Mouse (Mus musculus): ENCODE data around the gene Gm28035. TPM values are rescaled to one million over a fixed set of nuclear protein-coding genes. Genes with fewer than 3 reads are reported as not detected.

Gm28035 gene
- total RNA-seq, 2 experiments from 2014 or later, result 9.2 to 11.1 TPM

GRCm38 (mm10) chr2:30238906-30239465, 1.4 kb upstream of the Gm28035 start:
- no peak for DNase-seq

DNA sequence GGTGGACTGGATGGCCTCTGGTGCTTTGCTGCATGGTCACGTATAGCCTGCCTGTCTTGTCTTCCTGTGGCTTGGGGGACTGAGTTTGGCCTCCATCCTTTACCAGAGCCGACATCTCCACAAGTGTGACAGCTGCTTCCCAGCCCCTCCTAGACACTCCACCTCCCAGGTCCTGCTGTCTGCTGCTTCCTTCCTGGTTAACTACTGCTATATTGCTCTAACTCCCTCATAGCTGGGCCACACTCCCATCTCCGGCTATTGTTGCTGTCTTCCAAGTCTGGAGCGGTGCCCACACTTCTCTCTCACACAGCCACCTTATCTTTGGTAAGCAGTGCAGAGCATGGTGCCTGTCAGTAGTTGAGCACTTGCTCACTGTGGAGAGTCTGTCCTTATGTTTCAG, 590 bp upstream of the Gm28035 start:
- DNase-seq, result no peak

DNA sequence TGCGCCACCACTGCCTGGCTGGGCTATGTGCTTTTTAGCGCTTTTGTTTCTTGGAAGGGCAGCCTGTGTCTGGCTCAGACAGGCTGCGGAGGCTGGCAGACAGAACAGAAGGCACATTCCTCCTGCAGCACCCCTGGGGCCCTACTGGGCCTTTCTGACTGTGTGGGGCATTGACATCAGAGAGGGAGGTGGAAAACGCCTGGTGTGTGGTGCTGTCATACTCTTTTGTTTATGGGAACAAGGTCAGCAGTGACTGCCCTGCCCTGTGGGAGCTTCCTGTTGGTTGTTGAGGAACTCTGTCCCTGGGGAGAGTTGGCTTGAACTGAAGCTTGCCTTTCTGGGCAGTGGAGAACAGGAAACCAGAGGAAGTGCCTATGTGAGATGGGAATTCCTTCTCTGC, 2.1 kb downstream of the Gm28035 start:
- peak in 1 of 2 experiments; percentile 46 for DNase-seq

- no peak for DNase-seq
These were observed 3.0 kb downstream of the Gm28035 start for GRCm38 (mm10) chr2:30243391-30243790.

DNA sequence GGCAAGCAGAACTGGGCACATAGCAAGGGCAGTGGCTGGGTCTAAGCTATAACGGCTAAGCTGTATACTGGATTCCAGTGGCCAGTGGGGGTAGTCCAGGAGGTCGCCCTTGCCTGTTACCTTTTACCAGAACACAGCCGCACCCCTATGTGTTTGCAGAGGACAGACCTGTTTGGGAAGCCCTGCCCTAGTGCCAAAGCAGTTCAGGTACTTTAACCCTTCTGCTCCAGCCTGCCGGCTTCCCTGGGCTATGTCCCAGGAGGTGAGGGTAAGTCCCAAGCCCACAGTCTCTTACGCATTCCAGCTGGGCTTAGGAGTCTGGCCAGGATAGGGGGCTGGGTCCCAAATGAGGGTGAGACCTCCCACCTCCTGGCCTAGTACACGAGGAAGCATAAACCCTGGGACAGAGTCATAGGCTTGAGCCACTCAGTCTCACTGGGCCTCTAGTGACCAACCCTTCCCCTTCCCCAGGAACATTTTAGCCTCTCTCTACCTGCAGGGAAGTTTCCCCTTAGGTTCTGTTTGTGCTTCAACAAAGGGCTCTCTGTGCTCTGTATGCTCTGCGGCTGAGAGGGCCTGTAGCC, 4.3 kb downstream of the Gm28035 start:
- DNase-seq, result no peak

- no peak for DNase-seq
These were observed 6.7 kb downstream of the Gm28035 start for GRCm38 (mm10) chr2:30247036-30247435.

DNA sequence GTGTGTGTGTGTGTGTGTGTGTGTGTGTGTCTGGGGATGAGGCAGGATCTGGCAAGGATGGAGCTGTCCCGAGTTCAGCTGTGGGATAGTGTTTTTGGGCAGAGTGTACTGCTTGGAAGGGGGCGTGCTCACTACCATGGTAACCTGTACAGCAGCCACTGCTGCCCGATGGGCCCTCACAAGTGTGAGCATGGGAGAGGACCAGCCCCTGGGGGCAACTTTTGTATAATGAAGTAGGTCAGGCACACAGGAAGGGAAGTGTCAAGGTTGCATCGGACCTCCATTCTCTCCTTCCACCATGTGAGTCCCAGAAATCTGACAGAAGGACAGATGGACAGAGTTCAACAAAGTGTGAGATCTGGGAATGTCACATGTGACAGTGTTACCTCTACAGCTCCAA, 7.3 kb downstream of the Gm28035 start:
- DNase-seq, result no peak

GRCm38 (mm10) chr2:30249182-30249581, 8.8 kb downstream of the Gm28035 start:
- no peak for DNase-seq

- DNase-seq, result no peak
These were observed 10.1 kb downstream of the Gm28035 start for GRCm38 (mm10) chr2:30250166-30251128.

DNA sequence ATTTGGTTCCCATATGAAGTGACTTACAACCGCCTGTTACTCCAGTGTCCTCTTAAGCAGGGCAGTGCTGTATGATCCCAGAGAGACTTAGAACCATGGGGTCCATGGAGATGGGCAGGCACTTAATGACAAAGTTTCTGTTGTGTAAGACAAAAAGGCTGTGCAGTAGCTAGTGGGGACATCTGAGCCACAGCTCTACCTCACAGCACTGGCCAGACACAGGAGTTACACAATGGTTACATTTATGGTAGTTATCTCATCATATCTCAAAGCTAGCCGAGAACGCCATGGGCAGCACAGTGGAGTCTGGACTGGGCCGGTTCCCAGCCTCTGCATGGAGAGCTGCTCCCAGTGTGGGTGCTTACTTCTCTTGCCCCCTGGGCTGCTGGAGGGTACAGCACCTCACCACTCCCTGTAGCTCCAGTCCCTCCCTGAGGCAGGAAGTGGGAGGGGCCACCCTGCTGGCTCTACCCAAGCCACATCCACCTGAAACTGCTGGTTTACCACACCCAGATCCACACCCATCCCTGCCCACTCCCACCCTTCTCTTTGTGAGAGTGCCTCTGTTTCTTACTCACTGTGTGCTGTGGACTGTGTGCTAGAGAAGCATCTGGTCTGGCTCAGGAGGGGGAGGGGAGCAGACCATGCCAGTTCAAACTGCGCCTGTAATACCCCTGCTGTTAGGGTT, 11.2 kb downstream of the Gm28035 start:
- DNase-seq, result no peak

DNA sequence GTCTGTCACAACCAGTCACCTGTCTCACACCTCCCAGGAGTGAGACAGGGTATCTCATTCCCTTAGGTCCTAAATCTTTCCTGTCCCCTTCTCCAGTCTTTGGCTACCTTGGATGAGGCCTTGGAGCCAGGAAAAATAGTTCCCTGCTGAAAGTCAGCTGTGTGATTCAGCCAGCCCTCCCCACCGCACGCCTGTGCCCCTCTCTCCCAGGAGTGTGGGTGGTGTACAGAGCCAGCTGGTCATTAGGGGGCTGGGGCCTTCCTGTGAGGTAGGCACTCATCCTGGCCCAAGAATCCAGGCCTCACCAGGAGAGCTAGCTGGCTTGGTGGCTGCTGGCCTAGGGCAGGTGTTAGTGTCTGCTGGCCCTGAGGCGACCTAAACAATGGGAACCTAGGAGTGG, 12.2 kb downstream of the Gm28035 start:
- no peak for DNase-seq

DNA sequence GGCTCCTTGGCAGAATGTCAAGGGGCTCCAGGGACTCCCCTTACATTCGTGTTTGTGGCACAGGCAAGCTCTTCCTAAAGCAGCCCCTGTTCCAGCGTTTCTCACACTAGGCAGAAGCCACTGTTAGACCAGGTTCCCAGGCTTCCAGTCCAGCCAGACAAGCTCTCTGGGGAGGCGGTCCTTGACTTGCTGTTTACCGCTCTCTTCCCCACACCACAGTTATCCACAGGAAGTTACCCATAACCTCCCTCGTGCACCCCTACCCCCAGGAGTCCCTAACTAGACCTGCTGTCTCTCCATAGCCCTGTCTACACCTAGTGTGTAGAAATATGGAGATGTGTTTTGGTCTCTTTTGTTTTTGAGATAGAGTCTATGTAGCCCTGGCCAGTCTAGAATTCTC, 13.4 kb downstream of the Gm28035 start:
- no peak for DNase-seq

DNA sequence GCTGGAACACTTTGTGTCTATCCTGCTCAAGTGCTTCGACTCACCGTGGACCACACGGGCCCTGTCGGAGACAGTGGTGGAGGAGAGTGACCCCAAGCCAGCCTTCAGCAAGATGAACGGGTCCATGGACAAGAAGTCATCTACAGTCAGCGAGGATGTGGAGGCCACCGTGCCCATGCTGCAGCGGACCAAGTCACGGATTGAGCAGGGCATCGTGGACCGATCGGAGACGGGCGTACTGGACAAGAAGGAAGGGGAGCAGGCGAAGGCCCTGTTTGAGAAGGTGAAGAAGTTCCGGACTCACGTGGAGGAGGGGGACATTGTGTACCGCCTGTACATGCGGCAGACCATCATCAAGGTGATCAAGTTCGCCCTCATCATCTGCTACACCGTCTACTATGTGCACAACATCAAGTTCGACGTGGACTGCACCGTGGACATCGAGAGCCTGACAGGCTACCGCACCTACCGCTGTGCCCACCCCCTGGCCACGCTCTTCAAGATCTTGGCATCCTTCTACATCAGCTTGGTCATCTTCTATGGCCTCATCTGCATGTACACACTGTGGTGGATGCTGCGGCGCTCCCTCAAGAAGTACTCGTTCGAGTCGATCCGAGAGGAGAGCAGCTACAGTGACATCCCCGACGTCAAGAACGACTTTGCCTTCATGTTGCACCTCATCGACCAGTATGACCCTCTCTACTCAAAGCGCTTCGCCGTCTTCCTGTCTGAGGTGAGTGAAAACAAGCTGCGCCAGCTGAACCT, 15.4 kb downstream of the Gm28035 start:
- DNase-seq, result no peak

DNA sequence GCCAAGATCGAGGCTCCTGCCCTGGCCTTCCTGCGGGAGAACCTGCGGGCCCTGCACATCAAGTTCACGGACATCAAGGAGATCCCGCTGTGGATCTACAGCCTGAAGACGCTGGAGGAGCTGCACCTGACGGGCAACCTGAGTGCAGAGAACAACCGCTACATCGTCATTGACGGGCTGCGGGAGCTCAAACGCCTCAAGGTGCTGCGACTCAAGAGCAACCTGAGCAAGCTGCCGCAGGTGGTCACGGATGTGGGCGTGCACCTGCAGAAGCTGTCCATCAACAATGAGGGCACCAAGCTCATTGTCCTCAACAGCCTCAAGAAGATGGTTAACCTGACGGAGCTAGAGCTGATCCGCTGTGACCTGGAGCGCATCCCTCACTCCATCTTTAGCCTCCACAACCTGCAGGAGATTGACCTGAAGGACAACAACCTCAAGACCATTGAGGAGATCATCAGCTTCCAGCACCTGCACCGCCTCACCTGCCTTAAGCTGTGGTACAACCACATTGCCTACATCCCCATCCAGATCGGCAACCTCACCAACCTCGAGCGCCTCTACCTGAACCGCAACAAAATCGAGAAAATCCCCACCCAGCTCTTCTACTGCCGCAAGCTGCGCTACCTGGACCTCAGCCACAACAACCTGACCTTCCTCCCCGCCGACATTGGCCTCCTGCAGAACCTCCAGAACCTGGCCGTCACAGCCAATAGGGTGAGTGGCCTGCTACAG, 16.4 kb downstream of the Gm28035 start:
- no peak for DNase-seq

DNA sequence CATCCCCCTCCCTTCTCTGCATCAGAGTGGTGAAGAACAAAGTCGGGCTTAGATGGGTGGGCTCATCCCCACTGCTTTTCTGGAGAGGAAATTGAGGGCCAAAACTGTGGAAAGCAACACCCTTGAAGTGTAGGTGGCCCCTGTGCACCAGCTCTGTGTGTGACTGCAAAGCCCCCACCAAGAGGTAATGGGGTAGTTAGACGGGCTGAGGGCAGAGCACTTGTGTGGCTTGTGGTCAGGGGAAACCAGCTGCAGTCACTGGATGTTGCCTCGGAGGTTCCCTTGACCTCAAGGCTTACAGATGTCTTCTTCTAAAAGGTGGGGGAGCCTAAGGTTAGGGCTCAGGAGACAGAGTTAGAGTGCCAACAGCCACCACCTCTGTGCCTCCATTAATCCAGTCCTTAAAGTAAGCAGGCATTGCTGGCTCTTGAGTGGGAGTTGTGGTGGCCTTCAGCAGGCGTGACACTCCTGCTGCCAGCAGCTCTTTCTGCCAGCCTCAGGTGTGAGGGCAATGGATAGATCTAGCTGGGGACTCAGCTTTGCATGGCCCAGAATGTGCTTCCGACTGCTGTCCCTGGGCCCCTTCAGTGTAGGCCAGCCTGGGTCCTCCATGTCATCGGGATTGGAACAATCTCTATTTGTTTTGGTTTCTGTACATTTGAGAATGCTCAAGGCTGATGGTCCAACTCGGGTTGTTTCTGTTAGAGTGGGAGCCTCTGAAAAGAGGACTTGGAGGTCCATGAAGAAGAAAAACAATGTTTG, 17.5 kb downstream of the Gm28035 start:
- DNase-seq, result no peak

GRCm38 (mm10) chr2:30258600-30258999, 18.2 kb downstream of the Gm28035 start:
- no peak for DNase-seq

DNA sequence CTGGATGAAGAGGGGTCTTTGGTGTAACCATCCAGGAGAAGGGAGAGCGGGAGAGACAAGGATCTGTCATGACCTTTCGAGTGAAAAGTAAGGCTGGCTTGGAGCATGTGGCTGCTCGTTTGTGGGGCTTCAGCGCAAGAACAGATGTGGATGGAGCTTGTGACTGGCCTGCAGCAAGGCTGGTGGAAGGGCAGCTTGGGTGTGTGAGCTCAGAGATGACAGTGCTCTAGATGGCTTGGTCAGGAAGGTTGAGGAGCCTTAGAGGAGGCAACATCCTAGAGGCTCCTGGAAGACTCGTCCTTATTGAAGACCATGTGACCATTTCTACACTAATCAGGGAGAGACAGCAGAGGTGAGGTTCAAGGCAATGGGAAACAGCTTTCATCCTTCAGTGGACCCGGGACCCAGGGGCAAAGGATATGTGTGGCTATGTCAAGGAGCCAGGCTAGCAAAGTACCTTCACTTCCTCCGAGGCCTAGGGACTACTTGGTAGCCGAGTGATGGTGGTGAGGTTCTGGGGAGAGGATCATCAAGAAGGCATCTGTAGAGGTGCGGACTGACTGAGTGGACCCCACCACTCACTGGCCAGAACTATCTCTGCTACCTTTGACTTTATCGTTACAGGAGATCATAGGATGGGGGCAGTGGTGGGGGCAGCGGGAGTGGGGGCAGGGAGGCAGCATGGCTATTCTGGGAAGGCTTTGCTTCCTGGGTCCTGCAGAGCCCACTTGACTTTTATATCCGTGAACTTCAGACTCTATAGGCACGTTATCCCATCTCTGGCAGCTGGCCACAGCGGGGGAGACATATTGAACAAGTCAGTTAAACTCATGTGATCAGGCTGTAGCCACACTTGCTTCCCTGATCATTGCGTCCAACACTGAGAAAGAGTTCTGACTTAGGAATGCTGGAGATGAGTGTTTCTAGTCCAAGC, 19.0 kb downstream of the Gm28035 start:
- no peak for DNase-seq

DNA sequence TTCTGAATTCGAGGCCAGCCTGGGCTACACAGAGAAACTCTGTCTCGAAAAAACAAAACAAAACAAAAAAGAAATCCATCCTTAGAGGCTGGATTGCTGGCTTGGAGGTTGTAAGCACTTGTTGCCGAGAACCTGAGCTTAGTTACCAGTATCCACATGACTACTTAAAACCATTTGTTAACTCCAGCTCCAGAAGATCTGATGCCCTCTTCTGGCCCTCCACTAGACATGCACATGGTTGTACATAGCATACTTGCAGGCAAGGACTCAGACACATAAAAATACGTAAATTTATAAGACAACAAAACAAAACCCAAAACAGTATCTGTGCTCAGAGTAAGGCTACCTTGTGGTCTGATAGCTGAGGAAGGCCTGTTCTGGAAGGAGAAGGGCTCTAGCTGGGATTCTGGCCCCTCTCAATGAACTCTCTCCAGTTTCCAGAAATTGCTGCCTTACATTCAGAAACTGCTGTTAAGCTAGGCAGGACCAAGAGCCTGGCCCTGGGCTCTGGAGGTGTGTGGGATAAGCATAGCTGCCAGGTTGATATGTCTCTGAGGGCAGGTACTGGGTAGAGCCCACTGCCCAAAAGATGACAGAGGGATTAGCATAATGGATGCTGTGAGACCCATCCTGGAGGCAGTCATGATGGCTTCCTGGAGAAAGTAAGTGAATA, 20.8 kb downstream of the Gm28035 start:
- no peak for DNase-seq
